ENCODE assay signal across 8 mouse cellular contexts in the genomic region with DNA sequence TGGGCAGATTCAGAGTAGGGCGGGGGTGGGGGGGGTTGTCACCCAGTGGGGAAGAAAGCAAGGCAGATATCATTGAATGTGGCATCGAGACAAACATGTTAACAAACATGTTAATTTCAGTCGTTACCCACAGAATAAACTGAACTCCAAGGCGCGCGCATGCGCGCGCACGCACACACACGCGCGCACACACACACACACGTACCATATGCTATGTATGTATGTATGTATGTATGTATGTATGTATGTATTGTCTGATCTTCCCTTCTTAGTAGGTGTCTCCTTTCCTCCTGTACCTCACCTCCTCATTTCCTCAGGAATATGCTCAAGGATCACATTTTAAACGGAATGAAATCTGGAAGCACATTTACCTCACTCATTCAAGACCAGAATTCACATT. TPM values are rescaled to one million over a fixed set of nuclear protein-coding genes. Genes with fewer than 3 reads are reported as not detected.
DNase-seq lines count a peak whose midpoint lies in the region; ATAC-seq and TF ChIP-seq lines count a peak whose summit lies in the region.

Cdkl4 (minus strand) TSS at position 175 of the 400 bp plus-strand sequence.

- WGBS in kidney, adult 2 months = 79% methylated on average over 15 of the region's 15 CpGs
- 59% methylated on average over 15 of the region's 15 CpGs for WGBS in hindbrain, embryonic 15.5 days
- WGBS in midbrain, embryonic 10.5 days = 67% methylated on average over 15 of the region's 15 CpGs

- peak within 1 kb of the TSS; percentile 58 for H3K9ac ChIP-seq in hindbrain, embryonic 15.5 days

- TF ChIP-seq POLR2A in kidney, adult 2 months (IDR thresholded peaks at IDR 0.05; ENCODE audit: low read depth, low read length) = no peak
- no peak; the same call in 1 of the 2 replicates for TF ChIP-seq POLR2A in cortical plate, adult 2 months (IDR thresholded peaks at IDR 0.05; ENCODE audit: extremely low read depth, insufficient read depth, low read length)

- H3K27ac ChIP-seq in kidney, adult 2 months (ENCODE audit: insufficient read depth, low read depth, low read length) = no peak within 1 kb of the TSS
- no peak within 1 kb of the TSS for H3K27ac ChIP-seq in cortical plate, adult 2 months (ENCODE audit: insufficient read depth, low read length)
- peak within 1 kb of the TSS; percentile 66 for H3K27ac ChIP-seq in hindbrain, embryonic 15.5 days (replicated peaks)
- peak within 1 kb of the TSS; percentile 73 for H3K27ac ChIP-seq in midbrain, embryonic 10.5 days (replicated peaks)

- DNase-seq in kidney, adult 2 months = no peak
- DNase-seq in kidney, adult 11 months = no peak
- no peak for DNase-seq in midbrain, embryonic 10.5 days (ENCODE audit: low spot score)
- no peak for DNase-seq in urinary bladder, postnatal 36 days (ENCODE audit: low spot score in 2 of 2)
- no peak for DNase-seq in cerebellum, adult 11 months
- no peak for DNase-seq in T-cell, adult 2 months (ENCODE audit: low spot score)

- TF ChIP-seq CTCF in kidney, adult 2 months (conservative IDR thresholded peaks at IDR 0.05; ENCODE audit: insufficient read depth, insufficient read length, low read depth, low read length) = no peak
- TF ChIP-seq CTCF in cortical plate, adult 2 months (IDR thresholded peaks at IDR 0.05; ENCODE audit: extremely low read depth, insufficient read depth, low read length) = no peak

- ATAC-seq in hindbrain, embryonic 15.5 days (ENCODE audit: low FRiP score, low read depth) = peak; percentile 61

- H3K4me1 ChIP-seq in kidney, adult 2 months (ENCODE audit: control insufficient read depth, insufficient read depth, low read length) = peaks cover 6% of the 10 kb centered on the region; the same call in 1 of the 2 replicates
- no peaks in the 10 kb centered on the region for H3K4me1 ChIP-seq in cortical plate, adult 2 months (ENCODE audit: control insufficient read depth, insufficient read depth, low read length)
- H3K4me1 ChIP-seq in hindbrain, embryonic 15.5 days (replicated peaks) = peaks cover 17% of the 10 kb centered on the region
- peaks cover 17% of the 10 kb centered on the region for H3K4me1 ChIP-seq in midbrain, embryonic 10.5 days

- peak within 1 kb of the TSS; percentile 41; the same call in 1 of the 2 replicates for H3K4me3 ChIP-seq in kidney, adult 2 months (ENCODE audit: insufficient read depth, low read depth, low read length)
- peak within 1 kb of the TSS; percentile 51 for H3K4me3 ChIP-seq in cortical plate, adult 2 months (ENCODE audit: insufficient read depth, low read length)
- peak within 1 kb of the TSS; percentile 50 for H3K4me3 ChIP-seq in hindbrain, embryonic 15.5 days
- H3K4me3 ChIP-seq in midbrain, embryonic 10.5 days = peak within 1 kb of the TSS; percentile 62

- H3K36me3 ChIP-seq in kidney, adult 2 months (ENCODE audit: control insufficient read depth, insufficient read depth, low read length) = no peaks in the 10 kb centered on the region; the same call in 1 of the 2 replicates
- H3K36me3 ChIP-seq in hindbrain, embryonic 15.5 days = peaks cover 16% of the 10 kb centered on the region; the same call in 1 of the 2 replicates
- peaks cover 23% of the 10 kb centered on the region for H3K36me3 ChIP-seq in midbrain, embryonic 10.5 days

- H3K9me3 ChIP-seq in hindbrain, embryonic 15.5 days = no peaks in the 10 kb centered on the region
- no peaks in the 10 kb centered on the region for H3K9me3 ChIP-seq in midbrain, embryonic 10.5 days (replicated peaks)

- H3K27me3 ChIP-seq in kidney, adult 2 months (replicated peaks; ENCODE audit: control insufficient read depth, insufficient read depth, low read length) = no peaks in the 10 kb centered on the region
- no peaks in the 10 kb centered on the region for H3K27me3 ChIP-seq in hindbrain, embryonic 15.5 days
- H3K27me3 ChIP-seq in midbrain, embryonic 10.5 days (ENCODE audit: low read depth, poor library complexity, severe bottlenecking) = no peaks in the 10 kb centered on the region; the same call in 1 of the 2 replicates

- H3K4me2 ChIP-seq in hindbrain, embryonic 15.5 days = peak within 1 kb of the TSS; percentile 94

RNA-seq across cellular contexts. Expression of gene Cdkl4, which starts in this region (rescaled TPM):
- 0.19 and 0.34 TPM in 2 replicates for polyA plus RNA-seq in kidney, adult 2 months (2012; rRNA removed)
- 12.4 and 14.0 TPM in 2 replicates for polyA plus RNA-seq in cortical plate, adult 2 months (2012; rRNA removed)
- polyA plus RNA-seq in hindbrain, embryonic 15.5 days (2015; fragmentation: Nextera tagmentation; extraction: Ambion mirVana) = 5.3 and 5.6 TPM in 2 replicates
- 1.8 and 2.0 TPM in 2 replicates for polyA plus RNA-seq in midbrain, embryonic 10.5 days (2016; fragmentation: Nextera tagmentation; extraction: Ambion mirVana)

Comparison
In these comparisons a context has a peak if more than half of its experiments do, and no peak if none do; other contexts are left out.
1. H3K27ac ChIP-seq: peak in hindbrain, embryonic 15.5 days (single experiment) and midbrain, embryonic 10.5 days (single experiment); none in kidney, adult 2 months (single experiment) and cortical plate, adult 2 months (single experiment).
2. Peak in every context shown above with its lines, with median percentiles within 50 percentile points of each other: H3K4me3 ChIP-seq.